Mouse (Mus musculus): ENCODE data around the gene Igfbp4.

The Igfbp4 gene

GRCm38 (mm10) chr11:99041051-99041729 lies at the start of gene Igfbp4:
TSS of gene Igfbp4 (plus strand) at chr11:99041244.
- DNase-seq = no peak

- no peak for DNase-seq
Measured at GRCm38 (mm10) chr11:98995987-98996386, 45.1 kb upstream of the Igfbp4 start.

GRCm38 (mm10) chr11:98997659-98998058 lies 43.4 kb upstream of the Igfbp4 start:
- DNase-seq = no peak

- DNase-seq = no peak
Measured at GRCm38 (mm10) chr11:98998776-98999175, 42.3 kb upstream of the Igfbp4 start.

- no peak for DNase-seq
Measured at GRCm38 (mm10) chr11:98999243-98999642, 41.8 kb upstream of the Igfbp4 start.

- no peak for DNase-seq
Measured at GRCm38 (mm10) chr11:99006788-99007187, 34.3 kb upstream of the Igfbp4 start.

- no peak for DNase-seq
Measured at GRCm38 (mm10) chr11:99010124-99010523, 30.9 kb upstream of the Igfbp4 start.

- DNase-seq = no peak
Measured at GRCm38 (mm10) chr11:99010706-99011105, 30.3 kb upstream of the Igfbp4 start.

- no peak for DNase-seq
Measured at GRCm38 (mm10) chr11:99013856-99014255, 27.2 kb upstream of the Igfbp4 start.

- DNase-seq = no peak
Measured at GRCm38 (mm10) chr11:99019844-99020243, 21.2 kb upstream of the Igfbp4 start.

- DNase-seq = no peak
Measured at GRCm38 (mm10) chr11:99022384-99022933, 18.6 kb upstream of the Igfbp4 start.

- no peak for DNase-seq
Measured at GRCm38 (mm10) chr11:99023094-99023493, 17.9 kb upstream of the Igfbp4 start.

GRCm38 (mm10) chr11:99023500-99024467 lies 17.3 kb upstream of the Igfbp4 start, which contains the start of gene Top2a:
TSS of gene Top2a (minus strand) at chr11:99024189.
- peak; percentile 91 for DNase-seq

GRCm38 (mm10) chr11:99024468-99025134 lies 16.4 kb upstream of the Igfbp4 start:
- DNase-seq = no peak

- DNase-seq = no peak
Measured at GRCm38 (mm10) chr11:99025878-99026277, 15.2 kb upstream of the Igfbp4 start.

- no peak for DNase-seq
Measured at GRCm38 (mm10) chr11:99026899-99027440, 14.1 kb upstream of the Igfbp4 start.

GRCm38 (mm10) chr11:99035350-99035749 lies 5.7 kb upstream of the Igfbp4 start:
- DNase-seq = no peak

- DNase-seq = no peak
Measured at GRCm38 (mm10) chr11:99036254-99036653, 4.8 kb upstream of the Igfbp4 start.

GRCm38 (mm10) chr11:99039782-99040181 lies 1.3 kb upstream of the Igfbp4 start:
- peak; percentile 21 for DNase-seq

GRCm38 (mm10) chr11:99040346-99040974 lies 584 bp upstream of the Igfbp4 start:
- DNase-seq = no peak

GRCm38 (mm10) chr11:99041841-99042780 lies 1.1 kb downstream of the Igfbp4 start:
- no peak for DNase-seq

All from cerebellum, adult 11-12 months (tissue).